Mouse (Mus musculus) adipose tissue, adult 10 weeks (tissue): Measurements from ENCODE around the gene Mrgpra4. TPM values are rescaled to one million over a fixed set of nuclear protein-coding genes. Genes with fewer than 3 reads are reported as not detected.

Experiments used
- polyA plus RNA-seq: library from polyadenylated mRNA; stranded (reverse); fragments of 350-450 nt; fragmentation: Illumina TruSeq; extraction: RNeasy Lipid Tissue Mini Kit (QIAGEN cat#74804); gene quantifications from one replicate; pipeline ENCODE4 v1.2.3, GENCODE M21; 2014; ENCODE audit warnings: low read depth, low replicate concordance

Gene Mrgpra4
- polyA plus RNA-seq = not detected

DNA sequence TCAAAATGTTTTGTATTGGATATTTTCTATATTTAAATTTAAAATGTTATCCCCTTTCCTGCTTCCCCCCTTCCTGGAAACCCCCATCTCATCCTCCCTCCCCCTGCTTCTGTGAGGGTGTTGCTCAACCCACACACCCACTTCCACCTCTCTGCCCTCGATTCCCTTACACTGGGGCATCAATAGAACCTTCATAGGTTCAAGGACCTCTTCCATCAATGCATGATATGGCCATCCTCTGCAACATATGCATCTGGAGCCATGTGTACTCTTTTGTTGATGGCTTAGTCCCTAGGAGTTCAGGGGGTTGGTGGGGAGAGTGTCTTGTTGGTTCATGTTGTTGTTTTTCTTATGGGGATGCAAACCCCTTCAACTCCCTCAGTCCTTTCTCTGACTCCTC, at the start of gene Mrgpra4:
Mrgpra4 (minus strand) TSS at position 101 of the 400 bp plus-strand sequence.

GRCm38 (mm10) chr7:48027497-48027896, 45.6 kb upstream of the Mrgpra4 start, which contains the start of gene Mrgprx1:
Gene Mrgprx1 (minus strand): TSS chr7:48027597.

Other genes with a start within 250 kb of the Mrgpra4 start
- not detected for gene Mrgprx1, start 45.5 kb upstream of the Mrgpra4 start, polyA plus RNA-seq
- gene Mrgprb5, start 186.9 kb upstream of the Mrgpra4 start, polyA plus RNA-seq = not detected
- not detected for gene Mrgprb4, start 217.2 kb upstream of the Mrgpra4 start, polyA plus RNA-seq